Mouse (Mus musculus) midbrain, embryonic 15.5 days (tissue): Measurements from ENCODE around the gene Gm45234. TPM values are rescaled to one million over a fixed set of nuclear protein-coding genes. Genes with fewer than 3 reads are reported as not detected.
A peak's percentile ranks its signal among the peaks of the same experiment; 100 is the strongest.

Experiments
- ATAC-seq: fragments of 200-750 bp; cut with Nextera tagmentation; replicated peaks from 2 replicates; pipeline ENCODE4 v1.8.0; 2017; ENCODE audit warnings: moderate TSS enrichment
- H3K27ac ChIP-seq: fragments of 300-500 bp; sonication (generic); 2 replicates; pipeline ENCODE4 v1.5.1; 2015; ENCODE audit warnings: mild to moderate bottlenecking, inconsistent platforms
- H3K27me3 ChIP-seq: fragments of 300-500 bp; sonication (generic); replicated peaks from 2 replicates; pipeline ENCODE4 v1.6.1; 2015; ENCODE audit warnings: inconsistent platforms
- H3K36me3 ChIP-seq: fragments of 300-500 bp; sonication (generic); replicated peaks from 2 replicates; pipeline ENCODE4 v1.6.1; 2015; ENCODE audit warnings: inconsistent platforms
- H3K4me1 ChIP-seq: fragments of 300-500 bp; sonication (generic); 2 replicates; pipeline ENCODE4 v1.6.1; 2015; ENCODE audit warnings: inconsistent platforms
- H3K4me2 ChIP-seq: fragments of 300-500 bp; sonication (generic); 2 replicates; pipeline ENCODE4 v1.6.1; 2015; ENCODE audit warnings: inconsistent platforms, mild to moderate bottlenecking, moderate library complexity
- H3K4me3 ChIP-seq: fragments of 300-500 bp; sonication (generic); 2 replicates; pipeline ENCODE4 v1.5.1; 2015; ENCODE audit warnings: mild to moderate bottlenecking, inconsistent platforms
- H3K9ac ChIP-seq: fragments of 300-500 bp; sonication (generic); 2 replicates; pipeline ENCODE4 v1.6.1; 2015; ENCODE audit warnings: mild to moderate bottlenecking, inconsistent platforms
- H3K9me3 ChIP-seq: fragments of 300-500 bp; sonication (generic); 2 replicates; pipeline ENCODE4 v1.6.1; 2016; ENCODE audit warnings: inconsistent platforms
- WGBS: fragments of 180-500 bp; shearing (Covaris S2); methylation state at CpG from one replicate; pipeline ENCODE4 v1.1.7; 2015; ENCODE audit warnings: mixed read lengths; 5-methylcytosine and 5-hydroxymethylcytosine counted together
- polyA plus RNA-seq: library from polyadenylated mRNA; unstranded; fragments of >200 nt; fragmentation: Nextera tagmentation; extraction: Ambion mirVana; gene quantifications from 2 replicates; pipeline ENCODE4 v1.2.1, GENCODE M21; 2015

Gene Gm45234
- polyA plus RNA-seq, 1 experiment from 2014 or later: not detected

GRCm38 (mm10) chr6:124744755-124745321 is 11.0 kb downstream of the Gm45234 start:
- H3K4me3 ChIP-seq: peak overlapping the region; percentile 42
- ATAC-seq: no peak
- no peaks in the 10 kb centered on the region for H3K27me3 ChIP-seq
- WGBS: 67% methylated on average over 26 of the region's 26 CpGs
- H3K4me2 ChIP-seq: peak overlapping the region; percentile 70
- no peaks in the 10 kb centered on the region for H3K9me3 ChIP-seq
- peak overlapping the region; percentile 41 for H3K9ac ChIP-seq
- H3K27ac ChIP-seq: peak overlapping the region; percentile 89
- peaks cover 41% of the 10 kb centered on the region for H3K36me3 ChIP-seq
- H3K4me1 ChIP-seq: peaks cover 36% of the 10 kb centered on the region

- H3K9me3 ChIP-seq: no peaks in the 10 kb centered on the region
- no peak overlapping the region for H3K9ac ChIP-seq
- H3K27me3 ChIP-seq: no peaks in the 10 kb centered on the region
- 87% methylated on average over 8 of the region's 8 CpGs for WGBS
- no peak overlapping the region for H3K4me2 ChIP-seq
- H3K36me3 ChIP-seq: peaks cover 34% of the 10 kb centered on the region
- no peak for ATAC-seq
- no peak overlapping the region for H3K4me3 ChIP-seq
- H3K4me1 ChIP-seq: peaks cover 48% of the 10 kb centered on the region
- H3K27ac ChIP-seq: no peak overlapping the region
Observed at GRCm38 (mm10) chr6:124743647-124744046, 12.2 kb downstream of the Gm45234 start.

DNA sequence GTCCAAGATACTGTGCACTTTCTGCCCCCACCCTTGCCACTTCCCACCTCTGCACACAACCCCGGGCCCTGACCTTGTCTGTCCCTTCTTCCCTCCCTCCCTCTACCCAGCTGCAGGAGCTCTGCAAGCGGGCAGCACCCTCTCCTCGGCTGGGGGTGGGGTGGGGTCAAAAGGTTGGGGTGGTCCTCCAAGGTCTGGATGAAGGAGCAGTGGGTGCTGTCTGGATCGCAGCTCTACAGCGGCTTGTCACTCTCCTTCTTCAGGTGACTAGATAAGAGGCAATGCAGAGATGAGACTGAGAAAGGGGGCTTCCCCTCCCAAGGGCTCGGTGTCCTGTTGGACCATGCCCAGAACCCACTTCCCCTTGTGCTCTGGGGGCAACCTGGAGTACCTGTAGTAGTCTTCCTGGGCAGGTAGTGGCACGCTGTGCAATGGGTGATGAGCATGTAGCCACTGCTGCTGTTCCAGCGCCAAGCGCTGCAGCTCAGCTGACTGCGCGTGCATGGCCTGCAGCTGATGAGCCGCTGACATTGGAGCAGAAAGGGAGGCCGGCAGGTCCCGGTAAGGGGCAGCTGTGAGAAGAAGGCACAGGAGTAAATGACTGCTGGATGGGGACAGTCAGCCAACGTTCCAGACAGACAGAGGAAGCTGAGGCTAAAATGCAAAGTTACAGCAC is 12.8 kb downstream of the Gm45234 start:
- 94% methylated on average over 15 of the region's 15 CpGs for WGBS
- Histone ChIP-seq H3K9me3 (no peaks in the 10 kb centered on the region), H3K27me3 (no peaks in the 10 kb centered on the region), H3K27ac (peak overlapping the region; percentile 98; the same call in 1 of the 2 replicates), H3K9ac (no peak overlapping the region), H3K4me1 (peaks cover 51% of the 10 kb centered on the region), H3K36me3 (peaks cover 28% of the 10 kb centered on the region), H3K4me3 (no peak overlapping the region), H3K4me2 (no peak overlapping the region)
- ATAC-seq: no peak

DNA sequence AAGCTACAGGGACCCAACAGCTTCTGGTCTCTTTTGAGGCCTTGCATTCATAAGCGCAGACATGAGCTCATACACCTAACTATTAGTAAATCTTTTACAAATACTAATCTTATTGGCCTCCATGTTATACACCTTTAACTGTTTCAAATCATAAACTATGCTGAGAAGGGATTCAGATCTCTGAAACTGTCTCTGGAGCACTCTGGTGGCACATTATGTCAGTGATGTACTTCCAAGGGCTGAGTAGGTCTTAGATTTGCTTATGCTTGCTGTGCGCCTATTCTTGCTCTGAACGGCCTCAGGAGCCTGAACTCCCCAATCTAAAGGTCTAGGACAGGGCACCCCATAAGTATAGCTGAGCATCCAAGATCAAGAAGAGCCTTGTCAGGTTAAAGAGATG is 14.0 kb downstream of the Gm45234 start:
- peak overlapping the region; percentile 63 for H3K4me2 ChIP-seq
- H3K36me3 ChIP-seq: peaks cover 24% of the 10 kb centered on the region
- H3K4me1 ChIP-seq: peaks cover 51% of the 10 kb centered on the region
- 68% methylated on average over 3 of the region's 3 CpGs for WGBS
- no peak for ATAC-seq
- H3K9me3 ChIP-seq: no peaks in the 10 kb centered on the region
- H3K4me3 ChIP-seq: peak overlapping the region; percentile 55
- H3K9ac ChIP-seq: peak overlapping the region; percentile 69
- peak overlapping the region; percentile 98 for H3K27ac ChIP-seq
- no peaks in the 10 kb centered on the region for H3K27me3 ChIP-seq

DNA sequence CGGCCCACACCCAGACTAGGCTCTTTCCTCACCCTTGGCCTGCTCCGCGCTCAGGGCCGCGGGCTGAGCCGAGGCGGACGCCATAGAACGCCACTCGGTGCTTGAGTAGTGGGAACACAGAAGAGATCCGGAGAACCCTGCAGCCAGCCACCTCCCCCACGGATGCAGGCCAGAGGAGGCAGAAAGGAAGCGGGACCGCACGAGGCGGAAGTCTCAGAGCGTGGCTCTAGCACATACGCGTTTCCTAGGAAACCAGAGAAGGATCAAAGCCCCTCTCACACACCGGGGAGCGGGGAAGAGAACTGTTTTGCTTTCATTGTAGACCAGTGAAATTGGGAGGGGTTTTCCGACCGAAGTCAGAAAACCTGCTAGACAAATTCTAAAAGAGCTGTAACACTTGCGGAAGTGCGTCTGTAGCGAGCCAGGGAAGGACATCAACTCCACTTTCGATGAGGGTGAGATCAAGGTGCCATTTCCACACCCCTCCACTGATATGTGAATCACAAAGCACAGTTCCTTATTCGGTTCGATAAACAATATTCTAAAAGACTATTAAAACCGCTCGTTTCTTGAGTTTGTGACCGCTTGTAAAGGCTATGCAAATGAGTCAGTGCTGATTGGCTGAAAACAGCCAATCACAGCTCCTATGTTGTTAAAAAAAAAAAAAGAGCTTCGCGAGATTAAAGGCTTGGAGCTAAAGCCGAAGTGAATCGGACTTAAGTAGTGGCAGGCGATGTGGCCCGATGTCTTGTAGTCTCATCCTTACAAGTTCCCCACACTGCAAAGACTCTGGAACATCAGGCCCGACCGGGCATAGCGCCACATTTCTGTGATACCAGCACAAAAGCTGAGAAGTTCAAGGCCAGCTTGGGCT is 14.7 kb downstream of the Gm45234 start, which contains the start of gene Grcc10:
Grcc10 (minus strand) TSS at position 487 of the 874 bp plus-strand sequence.
- Histone ChIP-seq H3K4me2 (peak within 1 kb of the TSS; percentile 63), H3K27me3 (no peaks in the 10 kb centered on the region), H3K4me3 (peak within 1 kb of the TSS; percentile 55), H3K27ac (peak within 1 kb of the TSS; percentile 98), H3K9me3 (no peaks in the 10 kb centered on the region), H3K4me1 (peaks cover 44% of the 10 kb centered on the region), H3K9ac (peak within 1 kb of the TSS; percentile 69), H3K36me3 (peaks cover 24% of the 10 kb centered on the region)
- WGBS: under 1% methylated on average over 41 of the region's 41 CpGs
- peak; percentile 82 for ATAC-seq

DNA sequence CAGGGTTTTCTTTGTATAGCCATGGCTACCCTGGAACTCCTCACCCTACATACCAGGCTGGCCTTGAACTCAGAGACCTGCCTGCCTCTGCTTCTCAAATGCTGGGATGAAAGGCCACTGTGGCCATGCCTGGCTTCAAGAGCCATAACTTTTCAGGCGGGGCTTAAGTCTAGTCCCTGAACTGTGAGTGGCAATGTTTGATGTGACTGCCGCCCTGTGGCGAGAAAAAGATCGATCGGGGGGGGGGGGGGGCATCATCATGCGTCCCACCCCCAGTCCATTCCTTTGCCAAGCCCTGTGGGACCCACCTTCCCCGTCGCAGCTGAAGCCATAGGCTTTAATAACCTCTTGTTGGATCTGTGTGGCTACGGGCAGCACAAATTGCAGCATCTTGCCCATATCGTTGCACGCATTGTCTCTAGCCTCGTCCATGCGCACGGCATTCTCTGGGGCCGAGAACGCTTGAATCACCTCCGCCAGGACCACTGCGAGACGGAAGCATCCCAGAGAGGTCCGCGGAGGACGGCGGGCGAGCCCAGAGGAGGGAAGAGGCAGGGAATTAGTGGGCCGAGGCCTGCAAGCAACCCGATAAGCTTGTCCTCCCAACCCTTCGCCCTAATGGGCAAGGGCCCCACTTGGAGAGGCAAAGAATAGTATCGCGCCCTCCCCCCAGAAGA is 15.5 kb downstream of the Gm45234 start:
- ATAC-seq: peak; percentile 15
- no peaks in the 10 kb centered on the region for H3K9me3 ChIP-seq
- under 1% methylated on average over 29 of the region's 29 CpGs for WGBS
- peak overlapping the region; percentile 69 for H3K9ac ChIP-seq
- H3K4me1 ChIP-seq: peaks cover 39% of the 10 kb centered on the region
- H3K27me3 ChIP-seq: no peaks in the 10 kb centered on the region
- H3K4me3 ChIP-seq: peak overlapping the region; percentile 55
- H3K27ac ChIP-seq: peak overlapping the region; percentile 98
- H3K36me3 ChIP-seq: peaks cover 24% of the 10 kb centered on the region
- peak overlapping the region; percentile 63 for H3K4me2 ChIP-seq

GRCm38 (mm10) chr6:124739231-124739796 is 16.5 kb downstream of the Gm45234 start:
- Histone ChIP-seq H3K9me3 (no peaks in the 10 kb centered on the region), H3K4me3 (no peak overlapping the region; the same call in 1 of the 2 replicates), H3K4me1 (peaks cover 31% of the 10 kb centered on the region), H3K27ac (peak overlapping the region; percentile 98; the same call in 1 of the 2 replicates), H3K9ac (no peak overlapping the region), H3K27me3 (no peaks in the 10 kb centered on the region), H3K36me3 (peaks cover 18% of the 10 kb centered on the region), H3K4me2 (0 out of 2 replicates have a peak overlapping the region, but pooled peaks have one; percentile 63)
- WGBS: 81% methylated on average over 10 of the region's 10 CpGs
- no peak for ATAC-seq

DNA sequence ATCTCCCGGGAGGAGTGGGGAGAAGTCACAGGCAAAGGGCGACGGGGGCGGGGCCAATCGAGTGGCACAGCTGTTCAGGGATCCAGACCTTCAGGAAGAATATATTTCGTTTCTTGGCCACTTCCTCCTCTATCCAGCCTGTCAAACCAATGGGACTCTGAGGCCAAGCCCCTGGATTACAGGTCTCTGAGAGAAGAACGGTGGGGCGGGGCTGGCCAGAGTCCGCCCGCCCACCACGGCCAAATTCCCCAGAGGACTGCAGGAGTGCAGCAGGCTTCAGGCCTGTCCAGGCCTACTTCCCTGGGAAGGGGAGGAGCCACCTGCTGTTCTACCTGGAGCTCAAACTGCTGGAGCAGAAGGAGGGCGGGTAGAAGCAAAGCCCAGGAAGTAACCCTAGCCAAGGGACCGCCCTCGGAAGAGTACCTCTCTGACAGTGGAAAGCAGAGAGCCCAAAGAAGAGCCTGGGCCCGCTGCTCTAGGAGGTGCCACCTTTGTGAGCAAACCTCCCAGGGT is 17.3 kb downstream of the Gm45234 start, which contains the start of gene Ptpn6:
Ptpn6 (minus strand) TSS at position 204 of the 513 bp plus-strand sequence.
- Histone ChIP-seq H3K4me2 (0 out of 2 replicates have a peak within 1 kb of the TSS, but pooled peaks have one; percentile 9), H3K9me3 (no peaks in the 10 kb centered on the region)

GRCm38 (mm10) chr6:124737040-124737439 is 18.8 kb downstream of the Gm45234 start:
- Histone ChIP-seq H3K27ac (no peak overlapping the region), H3K9ac (no peak overlapping the region), H3K9me3 (no peaks in the 10 kb centered on the region), H3K27me3 (no peaks in the 10 kb centered on the region), H3K4me3 (no peak overlapping the region), H3K4me1 (peaks cover 24% of the 10 kb centered on the region), H3K36me3 (no peaks in the 10 kb centered on the region), H3K4me2 (no peak overlapping the region)
- 91% methylated on average over 11 of the region's 11 CpGs for WGBS
- no peak for ATAC-seq

More for the DNA sequence above, 17.3 kb downstream of the Gm45234 start, which contains the start of gene Ptpn6:
- no peak for ATAC-seq
- H3K4me3 ChIP-seq: no peak within 1 kb of the TSS
- H3K36me3 ChIP-seq: peaks cover 11% of the 10 kb centered on the region
- peaks cover 31% of the 10 kb centered on the region for H3K4me1 ChIP-seq
- H3K27ac ChIP-seq: peak within 1 kb of the TSS; percentile 98; the same call in 1 of the 2 replicates
- 24% methylated on average over 15 of the region's 15 CpGs for WGBS
- no peaks in the 10 kb centered on the region for H3K27me3 ChIP-seq
- peak within 1 kb of the TSS; percentile 18; the same call in 1 of the 2 replicates for H3K9ac ChIP-seq

DNA sequence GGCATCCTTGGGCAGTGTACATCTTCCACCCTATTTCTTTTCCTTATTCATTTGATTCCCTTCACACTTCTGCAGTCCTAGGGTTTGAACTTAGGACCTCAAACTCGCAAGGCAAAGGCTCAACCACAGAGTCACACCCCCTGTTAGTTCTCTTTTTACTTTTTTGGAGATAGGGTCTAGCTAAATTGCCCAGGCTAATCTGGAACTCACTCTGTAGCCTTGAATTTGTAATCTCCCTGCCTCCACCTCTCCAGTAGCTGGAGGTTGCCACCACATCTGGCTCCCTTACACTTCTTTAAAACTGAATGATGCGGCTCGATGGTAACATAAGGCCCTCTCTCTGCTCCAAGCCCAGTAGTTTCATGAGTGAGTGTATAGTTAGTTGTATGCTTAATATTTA is 21.4 kb downstream of the Gm45234 start:
- H3K9me3 ChIP-seq: no peaks in the 10 kb centered on the region
- H3K4me2 ChIP-seq: no peak overlapping the region
- H3K27ac ChIP-seq: no peak overlapping the region
- no peak overlapping the region for H3K9ac ChIP-seq
- no peak overlapping the region for H3K4me3 ChIP-seq
- no peak for ATAC-seq
- no peaks in the 10 kb centered on the region for H3K36me3 ChIP-seq
- H3K4me1 ChIP-seq: peaks cover 10% of the 10 kb centered on the region
- H3K27me3 ChIP-seq: no peaks in the 10 kb centered on the region
- WGBS: 92% methylated on average over 3 of the region's 3 CpGs
